Mouse (Mus musculus) left cerebral cortex, postnatal 10 days (tissue): ENCODE measurements at regions not wholly inside any gene's neighbourhood (a gene's known extent, or its start where the extent isn't known, plus 50 kb on each side); places are given as distances from the start of the nearest gene placed in this dataset.

ENCODE experiments used
- DNase-seq, 2 experiments: peaks; one replicate each; pipeline ENCODE4 v3.0.0; 2021 to 2022; ENCODE audit warnings: low spot score in 2 of 2, mixed read lengths in 1 of 2; ENCODE audit errors: extremely low spot score in 1 of 2
- intact Hi-C: fragments of 180-260 bp; cut with DNase I; formaldehyde crosslinking; loops from one replicate; pipeline ENCODE4 v1.15.1; 2025

DNA sequence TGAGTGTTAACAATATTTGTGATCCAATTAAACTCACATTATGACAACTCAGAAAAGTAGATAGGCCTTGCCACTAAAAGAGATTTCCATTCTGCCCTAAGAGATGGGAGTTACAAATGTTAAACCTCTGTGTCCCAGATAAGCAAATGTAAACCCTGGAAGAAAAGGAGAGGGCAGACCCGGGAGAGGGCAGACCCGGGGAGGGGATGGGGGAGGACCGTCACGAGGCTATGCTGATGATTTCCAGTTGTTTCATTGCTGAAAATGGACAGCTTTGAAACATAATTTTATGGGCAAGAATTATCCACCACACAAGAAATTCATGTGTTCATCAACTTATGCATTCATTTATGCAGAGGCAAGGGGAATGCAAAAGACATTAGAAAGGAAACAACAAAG, 159.7 kb upstream of the Cited2 start:
- intact Hi-C loops, result no loop called here
- no peak for DNase-seq

DNA sequence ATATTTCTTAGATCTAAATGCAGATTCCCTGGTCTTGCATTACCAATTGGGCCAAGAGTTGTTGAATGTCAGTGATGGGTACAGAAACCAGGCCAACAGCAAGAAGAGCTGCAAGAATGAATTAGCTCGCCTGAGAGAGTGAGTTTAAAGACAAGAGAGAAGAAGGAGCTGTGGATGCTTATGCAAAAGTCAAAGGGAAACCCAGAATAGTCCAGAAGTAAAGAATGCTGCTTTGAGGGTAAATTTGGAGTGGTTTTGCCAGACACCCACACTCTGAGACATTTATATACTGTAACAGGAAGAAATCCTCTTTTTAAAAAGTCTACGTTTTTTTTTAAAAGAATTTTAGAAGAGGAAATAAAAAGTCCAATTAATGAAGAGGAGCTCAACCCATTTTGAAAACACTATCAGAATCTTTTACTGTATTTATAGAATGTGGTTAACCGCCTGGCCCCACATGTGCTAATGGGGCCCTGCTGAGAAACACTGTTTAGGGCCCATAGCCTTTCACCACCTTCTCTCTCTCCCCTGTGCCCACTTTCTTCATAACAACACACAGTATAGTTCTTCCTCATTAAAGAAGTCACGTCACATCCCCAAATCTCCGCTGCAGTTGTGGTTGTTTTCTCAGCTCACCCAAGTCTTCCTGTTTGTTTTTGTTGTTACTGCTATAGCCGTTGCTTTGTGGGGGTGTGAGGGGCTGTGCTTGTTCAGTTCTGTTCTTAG, 158.0 kb upstream of the Cited2 start:
- intact Hi-C loops, result no loop called here
- no peak for DNase-seq

DNA sequence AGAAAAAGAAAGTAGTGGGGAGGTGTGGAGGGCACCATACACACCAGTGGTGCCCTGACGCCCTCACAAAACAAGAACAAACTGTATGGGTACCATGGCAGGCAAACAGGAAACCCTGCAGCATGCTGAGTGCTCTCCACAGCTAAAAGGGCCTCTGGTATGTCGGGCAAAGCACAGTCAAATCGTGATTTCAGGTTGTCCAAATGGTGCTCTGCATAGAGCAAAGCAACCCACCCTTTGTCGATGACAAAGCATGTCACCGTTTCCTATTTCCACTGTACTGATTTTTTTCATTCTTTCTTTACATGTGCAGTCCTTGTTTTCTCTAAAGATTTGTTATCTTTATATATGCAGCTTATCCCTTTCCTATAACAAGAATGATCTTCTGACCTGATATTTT, 156.0 kb upstream of the Cited2 start:
- no peak for DNase-seq
- intact Hi-C loops, result no loop called here

DNA sequence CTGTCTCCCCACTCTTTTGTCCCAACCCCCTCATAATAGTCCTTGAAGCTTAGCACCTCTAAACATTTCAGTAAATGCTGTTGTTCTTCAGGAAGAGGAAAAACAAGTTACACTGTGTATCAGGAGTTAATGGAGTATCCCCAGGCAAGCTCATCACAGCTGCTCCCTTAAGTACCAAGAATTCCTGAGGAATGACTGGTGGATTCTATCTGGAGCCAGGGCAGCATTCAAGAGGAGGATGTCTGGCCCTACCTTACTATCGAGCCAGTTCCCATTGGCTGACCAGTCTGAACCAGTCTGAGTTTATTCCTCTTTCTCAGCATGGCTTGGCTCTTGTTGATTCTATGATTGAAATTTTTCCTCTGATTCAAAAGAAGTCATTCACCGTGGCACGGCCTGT, 155.4 kb upstream of the Cited2 start:
- intact Hi-C loops, result no loop called here
- DNase-seq, result no peak

DNA sequence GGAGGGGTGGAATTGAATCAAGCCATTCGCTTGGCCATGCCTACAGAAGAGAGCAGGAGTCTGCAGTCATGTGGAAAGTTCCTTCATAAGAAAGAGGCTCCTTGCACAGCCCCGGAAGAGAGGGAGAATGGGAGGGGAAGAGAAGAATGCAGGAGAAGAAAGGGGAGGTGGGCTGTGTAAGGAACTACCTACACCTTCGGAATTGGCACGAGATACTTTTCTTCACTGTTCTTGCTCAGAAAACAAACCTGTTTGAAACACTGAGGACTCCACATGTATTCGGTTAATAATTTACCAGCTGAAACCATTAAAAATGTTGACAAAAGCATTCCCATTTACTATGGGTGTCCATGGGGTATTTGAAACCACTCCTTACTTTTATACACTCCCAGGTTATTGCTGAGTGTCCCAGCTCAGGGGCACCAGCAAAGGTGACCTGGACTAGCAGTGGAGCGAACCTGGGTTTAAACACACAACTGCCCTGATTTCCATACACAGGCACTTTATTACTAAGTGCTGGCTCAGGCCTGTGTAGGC, 153.4 kb upstream of the Cited2 start:
- DNase-seq, result no peak
- intact Hi-C loops, result no loop called here

DNA sequence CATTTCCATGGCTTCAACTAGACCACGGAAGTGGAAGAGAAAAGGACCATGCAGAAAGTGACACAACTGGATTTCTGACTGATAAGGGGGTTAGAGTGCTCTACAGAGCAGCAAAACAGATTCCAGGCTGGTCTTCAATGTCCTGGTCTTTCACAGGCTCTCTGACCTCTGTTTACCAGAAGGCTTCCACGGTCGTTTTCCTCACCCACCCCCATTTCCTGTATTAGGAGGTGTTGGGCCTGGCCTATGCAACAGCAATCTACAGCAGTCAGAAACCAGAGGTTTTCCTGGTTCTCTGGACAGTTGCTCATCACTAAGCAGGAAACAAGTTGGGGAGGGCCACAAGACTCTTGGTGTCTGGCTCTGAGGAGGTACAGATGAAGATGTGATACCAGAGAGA, 148.1 kb upstream of the Cited2 start:
- no peak for DNase-seq
- intact Hi-C loops, result no loop called here

DNA sequence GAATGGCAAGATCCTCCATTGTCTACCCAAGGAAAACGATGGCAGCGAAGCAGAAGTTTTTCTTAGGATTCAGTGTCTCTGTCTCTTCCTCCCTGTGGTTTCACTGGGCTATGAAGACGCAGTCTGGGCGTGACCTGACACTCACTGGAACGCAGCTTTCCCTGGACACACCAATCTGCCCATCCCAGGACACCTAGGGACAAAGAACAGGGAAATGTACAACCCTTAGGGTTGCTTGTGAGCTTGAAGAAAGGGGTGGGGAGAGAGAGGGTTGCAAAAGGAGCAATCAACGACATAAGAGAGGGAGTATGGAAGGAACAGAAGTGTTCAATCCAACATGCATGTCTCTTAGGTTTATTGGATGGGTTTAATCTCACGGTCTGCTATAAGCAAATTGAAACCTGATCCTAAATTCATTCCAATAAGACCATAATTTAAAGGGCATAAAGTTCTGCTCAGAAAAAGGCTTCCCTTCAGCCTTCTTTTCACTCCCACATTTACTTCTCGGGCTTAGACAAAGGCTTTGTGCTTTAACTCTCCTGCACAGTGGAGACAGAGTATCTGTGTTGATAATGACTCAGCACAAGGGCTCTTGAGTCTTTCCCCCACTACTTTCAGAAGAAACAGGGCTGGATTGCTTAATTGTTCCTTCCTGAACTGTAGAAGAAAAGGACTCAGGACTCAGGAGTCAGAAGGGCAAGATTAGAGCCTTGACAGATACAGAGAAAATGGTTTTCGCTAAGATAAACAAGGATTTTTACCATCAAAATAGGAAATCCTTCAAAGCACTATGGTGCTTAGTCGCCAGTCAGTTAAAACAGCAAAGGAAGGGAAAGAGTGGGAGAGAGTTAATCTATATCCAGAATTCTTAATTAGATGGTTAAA, 147.3 kb upstream of the Cited2 start:
- intact Hi-C loops, result no loop called here
- no peak for DNase-seq

DNA sequence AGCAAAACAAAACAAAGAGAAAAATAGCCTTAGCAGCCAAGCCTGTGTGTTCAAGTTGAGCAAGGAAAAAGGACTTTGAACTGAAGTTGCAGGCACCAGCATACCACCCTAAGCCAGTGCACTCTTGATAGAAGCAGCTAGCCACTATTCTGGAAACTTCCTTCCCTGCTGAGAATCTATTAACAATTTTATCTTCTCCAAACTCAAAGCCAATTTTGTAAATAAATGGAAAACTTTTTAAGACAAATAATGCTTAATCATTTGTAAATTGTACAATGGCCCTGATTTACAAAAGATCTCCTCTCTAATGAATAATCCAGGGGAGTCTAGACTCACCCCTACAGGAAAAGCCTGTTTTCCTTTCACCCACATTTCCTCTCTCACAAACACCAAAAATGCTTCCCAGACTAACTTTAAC, 146.7 kb upstream of the Cited2 start:
- DNase-seq, result no peak
- intact Hi-C loops, result no loop called here

DNA sequence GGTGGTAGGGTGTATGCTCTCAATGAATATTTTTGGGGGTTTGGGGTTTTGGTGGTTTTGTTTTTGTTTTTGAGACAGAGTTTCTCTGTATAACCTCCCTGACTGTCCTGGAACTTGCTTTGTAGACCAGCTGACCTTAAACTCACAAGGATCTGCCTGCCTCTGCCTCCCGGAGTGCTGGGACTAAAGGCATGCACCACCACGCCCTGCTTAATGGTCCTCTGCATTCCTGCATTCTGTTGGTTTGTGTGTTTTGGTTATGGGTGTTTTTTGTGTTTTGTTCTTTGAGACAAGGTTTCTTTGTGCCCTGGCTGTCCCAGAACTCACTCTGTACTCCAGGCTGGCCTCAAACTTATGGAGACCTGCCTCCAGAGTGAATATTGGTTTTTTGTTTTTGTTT, 143.6 kb upstream of the Cited2 start:
- intact Hi-C loops, result no loop called here
- DNase-seq, result no peak

DNA sequence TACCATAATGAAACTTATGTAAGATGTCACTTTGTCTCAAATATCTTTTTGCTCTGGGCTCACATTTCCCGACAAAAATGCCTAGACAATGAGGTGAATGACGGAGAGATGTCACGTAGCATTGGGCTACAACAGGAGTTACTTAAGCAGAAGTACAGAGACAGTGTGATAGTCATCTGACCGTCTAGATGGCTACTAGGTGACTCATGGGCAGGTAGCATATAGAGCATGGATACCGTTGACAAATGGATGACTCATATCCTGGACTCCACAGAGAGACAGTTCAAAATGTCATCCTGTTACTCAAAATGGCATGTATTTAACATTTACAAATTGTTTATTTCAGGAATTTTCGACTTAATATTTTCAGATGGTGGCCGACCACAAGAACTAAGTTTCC, 138.2 kb upstream of the Cited2 start:
- no peak for DNase-seq
- intact Hi-C loops, result no loop called here

DNA sequence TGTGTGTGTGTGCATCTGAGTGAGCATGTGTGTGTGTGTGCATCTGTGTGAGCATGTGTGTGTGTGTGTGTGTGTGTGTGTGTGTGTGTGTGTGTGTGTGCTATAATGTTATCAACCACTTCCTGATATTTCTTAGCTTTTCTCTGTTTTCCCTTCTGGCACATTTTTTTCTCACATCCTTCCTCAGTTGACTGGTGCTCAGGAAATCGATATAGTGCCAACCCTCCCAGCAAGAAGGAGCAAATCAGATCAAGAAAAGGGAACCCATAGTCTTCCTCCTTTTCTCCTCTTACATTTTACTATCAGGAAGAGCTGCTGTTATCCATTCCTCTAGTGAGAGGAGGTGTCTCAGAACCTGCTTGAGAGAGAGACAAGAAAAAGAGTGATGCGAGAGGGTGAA, 136.1 kb upstream of the Cited2 start:
- no peak for DNase-seq
- intact Hi-C loops, result no loop called here

DNA sequence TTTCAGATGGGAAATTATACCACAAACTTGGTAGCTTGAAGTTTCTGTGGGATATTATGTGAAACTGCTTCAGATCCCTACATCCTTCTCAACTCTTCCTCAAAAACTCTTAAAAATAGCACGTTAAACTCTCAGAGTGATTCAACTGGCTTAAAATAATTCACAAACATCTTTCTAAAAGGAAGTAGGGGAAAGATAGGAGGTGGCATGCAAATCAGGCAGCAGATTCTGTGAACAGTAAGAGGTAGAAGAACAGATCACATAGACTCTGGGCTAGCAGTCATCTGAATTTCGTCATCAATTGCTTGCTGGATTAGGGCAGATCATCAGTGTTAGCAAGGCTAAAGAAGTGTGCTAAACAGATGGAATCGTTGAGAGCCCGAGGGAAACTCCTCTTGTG, 133.9 kb upstream of the Cited2 start:
- DNase-seq, result no peak
- intact Hi-C loops, result no loop called here

DNA sequence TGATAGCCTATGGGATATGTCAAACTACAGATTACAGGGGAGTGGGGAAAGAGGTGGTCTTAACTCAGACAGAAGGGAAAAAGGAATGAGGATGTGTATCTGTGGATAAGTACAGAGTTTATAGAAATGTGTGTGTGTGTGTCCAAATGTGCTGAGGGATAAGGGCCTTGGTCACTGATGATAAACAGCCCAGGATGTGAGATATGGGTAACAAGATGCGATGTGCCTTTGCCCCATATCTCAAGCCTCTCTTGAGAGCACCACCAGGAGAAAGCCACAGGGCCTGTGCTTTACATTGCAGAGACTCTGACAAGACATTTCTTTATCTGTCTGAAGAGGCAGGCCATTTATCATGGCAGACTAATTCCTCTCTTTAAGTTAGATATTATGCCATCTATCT, 132.8 kb upstream of the Cited2 start:
- DNase-seq, result no peak
- intact Hi-C loops, result no loop called here

DNA sequence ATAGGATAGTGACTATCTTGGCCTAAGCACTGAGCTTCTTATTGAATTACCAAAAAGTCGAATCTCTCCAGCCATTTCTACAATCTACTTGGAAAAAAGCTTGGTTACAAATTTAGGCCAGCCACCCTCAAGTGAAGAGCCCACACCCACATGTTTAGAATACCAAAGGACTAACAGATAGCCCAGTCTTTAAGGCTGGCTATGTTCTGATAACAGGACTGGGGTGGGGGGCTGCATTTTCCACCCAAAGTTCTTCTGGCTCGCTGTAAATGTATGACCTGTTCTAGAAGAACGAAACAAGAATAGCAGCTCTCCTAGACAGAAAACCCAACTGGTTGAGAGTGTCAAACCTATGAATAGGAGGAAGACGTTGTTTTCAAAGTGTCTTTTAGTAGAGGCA, 130.6 kb upstream of the Cited2 start:
- DNase-seq, result no peak
- intact Hi-C loops, result no loop called here

DNA sequence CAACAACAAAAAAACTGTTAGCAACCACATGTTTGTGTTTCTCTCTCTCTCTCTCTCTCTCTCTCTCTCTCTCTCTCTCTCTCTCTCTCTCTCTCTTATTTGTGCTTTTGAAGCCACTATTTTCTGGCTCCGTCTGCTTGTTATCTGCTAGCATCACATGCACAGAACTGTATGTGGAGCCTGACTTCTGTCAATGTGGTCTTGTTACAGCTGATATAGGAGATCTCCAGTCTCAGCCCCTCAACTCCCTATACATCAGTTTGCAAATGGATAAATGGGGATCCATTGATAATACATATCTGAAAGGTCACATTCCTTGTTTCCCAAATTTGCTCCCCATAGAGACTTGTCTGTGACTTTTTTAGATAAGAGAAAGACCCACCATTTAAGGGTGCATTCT, 126.9 kb upstream of the Cited2 start:
- no peak for DNase-seq
- intact Hi-C loops, result no loop called here

DNA sequence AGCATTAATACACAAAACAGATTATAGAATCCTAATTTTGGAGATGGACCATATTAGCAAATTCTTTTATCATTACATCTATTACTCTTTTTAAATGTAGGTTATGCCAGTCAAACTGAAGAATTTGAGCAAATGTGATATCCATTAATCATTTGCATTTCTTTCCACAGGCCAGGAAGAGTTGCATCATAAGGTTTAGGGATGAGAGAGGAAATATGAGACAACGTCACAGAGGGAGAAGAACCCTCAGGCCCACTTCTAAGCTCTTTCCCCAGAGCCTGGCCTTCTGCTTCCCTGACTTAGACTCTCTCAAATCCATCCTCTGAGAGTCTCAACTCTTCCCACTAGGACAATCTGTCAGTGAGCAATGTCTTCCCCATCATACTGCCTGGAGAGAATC, 126.3 kb upstream of the Cited2 start:
- no peak for DNase-seq
- intact Hi-C loops, result no loop called here

DNA sequence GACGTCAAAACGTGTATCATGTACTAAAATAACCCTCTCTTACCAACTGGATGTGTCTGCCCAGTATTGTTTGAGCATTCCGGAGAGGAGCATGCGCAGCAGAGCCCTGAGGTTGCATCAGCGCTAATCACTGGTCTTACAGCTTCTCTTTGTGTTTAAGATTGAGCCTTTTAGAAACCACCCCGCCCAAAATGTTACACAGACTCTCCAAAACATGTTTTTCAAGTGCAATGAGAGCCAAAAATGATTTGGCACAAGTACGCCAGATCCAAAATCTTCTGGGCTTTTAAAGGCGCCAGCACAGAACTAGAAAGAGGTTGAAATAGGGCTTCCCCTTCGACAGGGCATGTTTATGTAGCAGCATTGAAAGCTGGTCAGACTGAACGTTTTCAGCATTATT, 123.8 kb upstream of the Cited2 start:
- DNase-seq, result peak; percentile 12 to 22
- intact Hi-C loops, result no loop called here

DNA sequence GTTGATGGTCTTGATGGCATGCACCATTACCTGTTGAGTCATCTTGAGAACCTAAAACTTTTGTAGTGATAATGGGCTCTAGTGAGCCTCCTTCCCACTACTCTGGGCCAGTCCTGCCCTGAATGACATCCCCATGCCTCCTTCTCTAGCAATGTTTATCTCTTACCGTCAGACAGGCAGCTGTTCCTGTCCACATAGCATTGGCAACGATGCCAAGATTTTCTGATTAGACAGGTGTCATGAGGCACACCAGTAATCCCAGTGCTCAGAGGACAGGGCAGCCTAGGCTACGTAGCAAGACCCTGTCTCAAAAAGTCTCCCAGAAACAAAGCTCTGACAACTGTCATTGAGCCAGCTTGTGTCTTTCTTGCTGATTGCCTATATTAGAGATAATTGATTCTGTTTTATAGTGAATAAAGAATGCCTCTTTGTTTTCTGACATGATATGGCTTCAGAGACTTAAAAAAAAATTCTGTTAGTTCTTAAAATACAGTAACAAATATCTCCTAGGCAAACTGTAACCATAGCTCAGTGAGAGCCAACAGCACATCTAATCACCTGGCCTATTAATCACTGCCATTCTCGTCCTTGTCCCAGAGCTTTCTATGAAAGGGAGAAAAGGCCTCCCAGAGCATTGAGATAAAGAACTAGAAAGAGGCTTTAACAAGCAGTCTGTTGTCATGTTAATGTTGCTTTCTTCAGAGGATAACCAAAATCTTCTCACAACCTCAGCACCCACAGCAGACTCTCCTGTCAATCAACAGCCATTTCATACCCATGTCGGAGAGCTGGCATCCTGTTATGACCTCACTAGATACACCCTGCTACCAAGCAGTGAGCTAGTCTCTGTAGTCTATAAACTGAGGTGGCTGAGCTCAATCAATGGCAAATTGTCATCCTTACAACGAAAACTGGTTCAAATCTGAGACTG, 122.9 kb upstream of the Cited2 start:
- DNase-seq, result no peak
- intact Hi-C loops, result no loop called here

DNA sequence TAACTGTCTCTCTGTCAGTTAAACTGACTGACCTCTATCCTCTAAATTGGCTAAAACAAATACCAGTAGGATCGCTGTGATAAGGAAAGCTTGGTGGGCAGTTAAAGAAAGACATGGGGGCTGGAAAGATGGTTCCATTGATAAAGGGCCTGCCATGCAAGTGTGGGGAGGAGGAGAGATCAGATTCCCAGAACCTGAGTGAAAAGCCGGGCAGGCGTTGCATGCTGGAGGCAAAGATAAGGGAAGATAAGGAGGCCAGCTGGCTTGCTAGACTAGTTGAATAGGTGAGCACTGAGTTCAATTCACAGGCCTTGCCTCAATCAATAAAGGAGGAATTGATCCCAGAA, 122.3 kb upstream of the Cited2 start:
- intact Hi-C loops, result no loop called here
- no peak for DNase-seq
